In the genomic region with DNA sequence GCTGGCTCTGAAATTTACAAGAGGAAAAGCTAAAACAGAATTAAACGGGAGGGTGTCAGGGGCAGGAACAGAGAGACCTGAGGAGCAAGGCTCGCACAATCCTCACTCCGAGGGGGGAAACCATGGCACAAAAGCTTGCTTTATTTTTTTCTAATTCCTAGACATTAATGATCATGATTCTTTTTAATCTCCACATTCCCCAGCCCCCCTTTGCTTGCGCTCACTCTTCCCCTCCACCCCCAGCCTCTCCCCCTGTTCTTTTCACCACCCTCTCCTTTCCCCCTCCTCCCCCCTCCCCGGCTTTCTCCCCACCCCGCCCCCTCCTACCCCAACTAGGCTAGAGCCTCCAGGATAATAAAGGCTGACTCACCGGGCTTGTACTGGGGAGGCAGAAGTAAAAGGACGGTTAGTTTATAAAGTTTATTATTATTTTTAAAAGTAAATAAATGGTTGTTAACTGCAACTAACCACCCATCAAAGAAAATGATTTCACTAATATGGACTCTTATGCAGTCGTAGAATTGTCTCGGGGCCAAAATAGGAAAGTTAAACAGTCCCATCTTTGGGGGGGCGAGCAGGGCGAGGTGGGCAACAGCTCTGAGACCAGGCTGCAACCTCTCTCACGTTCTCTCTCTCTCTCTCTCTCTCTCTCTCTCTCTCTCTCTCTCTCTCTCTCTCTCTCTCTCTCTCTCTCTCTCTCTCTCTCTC, we compare ENCODE assay signal across 7 mouse cellular contexts.
DNase-seq lines count a peak whose midpoint lies in the region; ATAC-seq lines count a peak whose summit lies in the region.

No protein-coding gene starts in this region.

- DNase-seq in ES-CJ7 (ENCODE audit: low read depth, low spot score) (peak; percentile 4), R1 (ENCODE audit: low read depth, low spot score) (peak; percentile 10)
- no peak for DNase-seq in gastrocnemius, adult 8-10 months (ENCODE audit: low spot score in 2 of 2)
- no peak for DNase-seq in left cerebral cortex, postnatal 14 days (ENCODE audit: low spot score in 2 of 2)
- no peak for DNase-seq in adrenal gland, adult 18-20 months (ENCODE audit: low spot score in 2 of 2)

- H3K27ac ChIP-seq in hindbrain, embryonic 13.5 days = peak overlapping the region; percentile 97
- peak overlapping the region; percentile 92 for H3K27ac ChIP-seq in midbrain, embryonic 12.5 days (replicated peaks)

- peak overlapping the region; percentile 76 for H3K4me2 ChIP-seq in hindbrain, embryonic 13.5 days
- H3K4me2 ChIP-seq in midbrain, embryonic 12.5 days (replicated peaks) = peak overlapping the region; percentile 71

- H3K9me3 ChIP-seq in hindbrain, embryonic 13.5 days = no peaks in the 10 kb centered on the region
- no peaks in the 10 kb centered on the region for H3K9me3 ChIP-seq in midbrain, embryonic 12.5 days

- no peaks in the 10 kb centered on the region; the same call in 1 of the 2 replicates for H3K36me3 ChIP-seq in hindbrain, embryonic 13.5 days
- no peaks in the 10 kb centered on the region for H3K36me3 ChIP-seq in midbrain, embryonic 12.5 days

- peak overlapping the region; percentile 43 for H3K4me3 ChIP-seq in hindbrain, embryonic 13.5 days
- peak overlapping the region; percentile 44 for H3K4me3 ChIP-seq in midbrain, embryonic 12.5 days

- ATAC-seq in hindbrain, embryonic 13.5 days (ENCODE audit: low FRiP score) = no peak
- 0 out of 2 replicates have a peak, but pooled peaks have one; percentile 8 for ATAC-seq in midbrain, embryonic 12.5 days (ENCODE audit: low FRiP score, low read depth)

- intact Hi-C loops in left cerebral cortex, postnatal 14 days (cut with DNase I) = loop anchor here (5.0 to 10.0 kb wide), 4 partner anchors 323 to 1594 kb away; no protein-coding TSS in a partner anchor

- H3K27me3 ChIP-seq in hindbrain, embryonic 13.5 days = no peaks in the 10 kb centered on the region
- peaks cover 34% of the 10 kb centered on the region for H3K27me3 ChIP-seq in midbrain, embryonic 12.5 days

- WGBS in hindbrain, embryonic 13.5 days = 1% methylated on average over 13 of the region's 13 CpGs
- under 1% methylated on average over 13 of the region's 13 CpGs for WGBS in midbrain, embryonic 12.5 days

- peaks cover 86% of the 10 kb centered on the region for H3K4me1 ChIP-seq in hindbrain, embryonic 13.5 days (replicated peaks)
- peaks cover 75% of the 10 kb centered on the region for H3K4me1 ChIP-seq in midbrain, embryonic 12.5 days

- H3K9ac ChIP-seq in hindbrain, embryonic 13.5 days = peak overlapping the region; percentile 72
- peak overlapping the region; percentile 39 for H3K9ac ChIP-seq in midbrain, embryonic 12.5 days (replicated peaks)

Comparison
In these comparisons a context has a peak if more than half of its experiments do, and no peak if none do; other contexts are left out.
1. DNase-seq: peak in ES-CJ7 (single experiment) and R1 (single experiment); none in gastrocnemius, adult 8-10 months (0 of 2), left cerebral cortex, postnatal 14 days (0 of 2) and adrenal gland, adult 18-20 months (0 of 2).